Mouse (Mus musculus) urinary bladder, postnatal 14 days (tissue): Measurements from ENCODE around the gene Cdc6.
A peak's percentile ranks its signal among the peaks of the same experiment; 100 is the strongest.

ENCODE experiments used
- DNase-seq: peaks from one replicate; pipeline ENCODE4 v3.0.0; 2021; ENCODE audit warnings: low spot score

Cdc6 gene

GRCm38 (mm10) chr11:98907437-98908173 lies at the start of gene Cdc6:
Gene Cdc6, plus strand, starts transcription at chr11:98907801.
- DNase-seq: peak; percentile 97

DNA sequence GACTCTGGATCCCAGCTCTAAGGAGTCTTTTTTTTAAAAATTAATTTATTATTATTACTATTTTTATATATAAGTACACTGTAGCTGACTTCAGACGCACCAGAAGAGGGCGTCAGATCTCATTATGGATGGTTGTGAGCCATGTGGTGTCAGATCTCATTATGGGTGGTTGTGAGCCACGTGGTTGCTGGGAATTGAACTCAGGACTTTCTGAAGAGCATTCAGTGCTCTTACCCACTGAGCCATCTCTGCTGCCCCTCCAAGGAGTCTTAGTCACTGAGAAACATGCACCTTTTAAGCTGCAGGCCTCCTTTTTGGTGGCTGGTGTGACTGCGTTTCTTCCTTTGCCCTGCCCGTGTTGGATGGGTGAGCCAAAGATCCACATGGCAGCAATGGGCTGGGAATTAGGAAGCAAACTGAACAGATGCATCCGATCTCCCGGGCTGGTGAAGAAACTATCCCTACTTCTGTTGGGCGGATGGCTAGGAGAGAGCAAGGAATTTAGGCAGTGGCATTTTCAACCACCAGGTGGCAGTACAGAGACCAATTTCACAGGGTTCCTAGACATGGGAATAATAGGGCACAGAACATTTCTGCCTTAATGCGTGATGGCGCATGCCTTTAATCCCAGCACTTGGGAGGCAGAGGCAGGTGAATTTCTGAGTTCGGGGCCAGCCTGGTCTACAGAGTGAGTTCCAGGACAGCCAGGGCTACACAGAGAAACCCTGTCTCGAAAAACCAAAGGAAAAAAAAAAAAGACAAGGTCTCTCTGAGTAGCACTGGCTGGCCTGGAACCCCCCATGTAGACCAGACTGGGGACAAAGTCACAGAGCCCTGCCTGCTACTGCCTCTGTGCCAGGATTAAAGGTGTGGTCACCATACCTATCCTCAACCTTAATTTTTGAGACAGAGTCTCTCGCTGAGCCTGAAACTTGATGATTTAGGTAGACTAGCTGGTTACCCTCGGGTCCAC lies 48.6 kb upstream of the Cdc6 start:
- DNase-seq: peak; percentile 92

- DNase-seq: peak; percentile 97
Observed at GRCm38 (mm10) chr11:98863028-98863750, 44.4 kb upstream of the Cdc6 start, which contains the start of gene Wipf2. Gene Wipf2, plus strand, starts transcription at chr11:98863638.

DNA sequence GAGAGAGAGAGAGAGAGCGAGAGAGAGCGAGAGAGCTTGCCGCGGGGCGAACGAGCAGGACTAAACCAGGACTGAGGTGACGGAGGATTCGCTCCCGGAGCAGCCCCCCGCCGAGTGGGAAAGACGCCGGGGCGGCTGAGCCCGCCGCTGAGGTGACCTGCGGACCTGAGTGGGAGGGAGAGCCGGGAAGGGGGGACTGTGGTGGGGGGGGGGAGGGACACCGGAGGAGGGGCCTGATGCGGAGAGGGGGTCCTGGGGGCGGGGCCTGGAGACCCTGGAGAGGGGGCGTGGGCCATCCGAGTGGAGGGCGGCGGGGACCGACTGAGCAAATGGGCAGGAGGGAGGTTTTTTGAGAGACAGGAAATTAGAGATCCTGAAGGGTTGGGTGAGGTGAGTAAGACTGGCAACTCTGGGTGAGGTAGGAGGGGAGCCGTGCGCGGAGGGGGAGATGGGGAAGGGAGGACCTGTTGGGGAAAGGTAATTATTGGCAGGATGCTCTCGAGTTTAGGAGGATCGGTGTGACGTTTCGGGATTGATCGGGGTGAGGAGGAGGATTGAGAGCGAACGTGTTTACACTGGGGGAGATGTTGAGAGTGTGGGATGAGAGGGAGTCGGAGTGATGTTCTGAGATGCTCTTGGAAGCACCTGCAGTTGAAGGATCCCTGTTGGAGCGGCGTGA lies 43.7 kb upstream of the Cdc6 start:
- peak; percentile 52 for DNase-seq

GRCm38 (mm10) chr11:98867293-98867692 lies 40.3 kb upstream of the Cdc6 start:
- no peak for DNase-seq

- no peak for DNase-seq
Observed at GRCm38 (mm10) chr11:98869906-98870305, 37.7 kb upstream of the Cdc6 start.

GRCm38 (mm10) chr11:98870791-98871190 lies 36.8 kb upstream of the Cdc6 start:
- no peak for DNase-seq

DNA sequence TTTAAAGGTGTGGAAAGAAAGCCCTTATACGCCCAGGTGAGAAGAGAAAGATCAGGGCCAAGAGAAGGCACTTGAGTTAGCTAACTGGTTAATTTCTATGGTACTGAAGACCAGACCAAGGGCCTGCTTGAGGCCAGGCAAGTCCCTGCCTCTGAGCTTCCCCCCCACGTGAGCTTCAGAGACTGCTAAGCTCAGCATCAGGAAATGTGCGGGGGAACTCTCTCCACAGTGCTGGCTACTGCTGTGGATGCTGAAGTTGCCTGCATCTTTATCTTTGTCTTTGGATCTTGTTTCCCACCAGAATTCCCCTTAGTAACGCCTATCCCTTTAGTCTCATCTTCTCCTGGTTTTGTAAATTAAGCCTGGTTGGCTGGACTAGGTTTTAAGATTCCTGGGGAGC lies 36.2 kb upstream of the Cdc6 start:
- no peak for DNase-seq

DNA sequence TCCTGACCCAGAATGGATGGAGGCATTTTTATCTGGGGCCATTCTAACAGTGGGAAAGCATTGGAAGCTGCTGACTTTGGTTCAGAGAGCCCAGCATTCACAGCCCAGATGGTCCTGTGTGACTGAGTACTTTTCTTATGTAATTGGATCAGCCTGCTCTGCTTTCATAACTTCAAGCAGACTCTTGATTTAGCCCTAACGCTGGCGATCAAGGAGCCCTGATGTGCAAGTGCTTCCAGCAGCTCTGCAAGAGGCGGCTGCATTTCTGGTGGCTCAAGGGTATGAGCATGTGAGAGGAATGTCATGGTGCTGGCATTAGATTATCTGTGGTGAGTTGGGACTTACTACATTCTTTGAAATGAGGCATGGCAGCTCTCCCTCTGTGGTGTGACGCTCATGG lies 35.6 kb upstream of the Cdc6 start:
- DNase-seq: no peak

DNA sequence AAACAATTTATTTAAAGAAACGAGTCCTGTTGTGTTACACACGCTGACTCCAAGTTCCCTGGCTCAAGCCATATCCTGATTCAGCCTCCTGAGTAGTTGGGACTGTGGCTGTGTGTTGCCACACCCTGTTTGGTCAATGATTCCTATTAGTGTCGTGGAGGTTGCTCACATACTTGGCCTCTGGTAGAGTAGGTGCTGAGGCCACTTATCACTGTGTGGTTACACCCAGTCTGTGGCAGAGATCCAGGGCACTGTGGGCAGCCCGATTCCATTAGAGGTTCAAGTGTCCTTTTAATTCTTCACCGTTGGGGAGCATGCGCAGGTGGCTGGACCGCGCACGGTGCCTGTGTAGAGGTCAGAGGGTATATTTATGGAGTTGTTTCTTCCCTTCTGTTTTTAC lies 33.7 kb upstream of the Cdc6 start:
- DNase-seq: no peak

DNA sequence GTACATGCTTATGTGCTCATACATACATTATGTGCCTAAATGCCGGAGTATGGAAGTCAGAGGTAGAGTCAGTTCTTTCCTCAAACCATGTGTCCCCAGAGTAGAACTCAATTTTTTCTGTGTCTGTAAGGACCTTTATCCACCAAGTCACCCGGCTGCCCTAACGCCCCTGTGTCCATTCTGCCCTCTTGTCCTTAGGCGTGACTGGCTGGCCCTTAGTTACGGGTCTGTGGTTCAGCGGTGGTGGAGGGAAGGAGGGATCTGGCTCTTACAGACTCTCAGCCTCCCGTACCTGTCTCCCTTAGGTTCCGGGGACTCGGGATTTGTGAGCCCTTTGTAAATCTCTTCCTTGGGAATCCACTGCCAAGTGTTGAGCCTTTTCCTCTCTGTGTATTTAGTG lies 30.6 kb upstream of the Cdc6 start:
- no peak for DNase-seq

- DNase-seq: no peak
Observed at GRCm38 (mm10) chr11:98887703-98888102, 19.9 kb upstream of the Cdc6 start.

GRCm38 (mm10) chr11:98889077-98889476 lies 18.5 kb upstream of the Cdc6 start:
- no peak for DNase-seq

GRCm38 (mm10) chr11:98889977-98890376 lies 17.6 kb upstream of the Cdc6 start:
- DNase-seq: no peak

DNA sequence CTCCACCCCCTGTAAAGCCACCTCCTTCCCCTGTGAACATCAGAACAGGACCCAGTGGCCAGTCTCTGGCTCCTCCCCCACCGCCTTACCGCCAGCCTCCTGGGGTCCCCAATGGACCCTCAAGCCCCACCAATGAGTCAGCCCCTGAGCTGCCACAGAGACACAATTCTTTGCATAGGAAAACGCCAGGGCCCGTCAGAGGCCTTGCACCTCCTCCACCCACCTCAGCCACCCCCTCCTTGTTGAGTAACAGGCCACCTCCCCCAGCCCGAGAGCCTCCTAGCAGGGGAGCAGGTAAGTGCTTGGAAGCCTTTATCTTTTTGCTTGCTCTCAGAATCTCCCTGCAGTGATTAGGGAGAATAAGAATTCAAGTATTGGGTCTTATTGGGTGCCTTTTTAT lies 15.2 kb upstream of the Cdc6 start:
- no peak for DNase-seq

DNA sequence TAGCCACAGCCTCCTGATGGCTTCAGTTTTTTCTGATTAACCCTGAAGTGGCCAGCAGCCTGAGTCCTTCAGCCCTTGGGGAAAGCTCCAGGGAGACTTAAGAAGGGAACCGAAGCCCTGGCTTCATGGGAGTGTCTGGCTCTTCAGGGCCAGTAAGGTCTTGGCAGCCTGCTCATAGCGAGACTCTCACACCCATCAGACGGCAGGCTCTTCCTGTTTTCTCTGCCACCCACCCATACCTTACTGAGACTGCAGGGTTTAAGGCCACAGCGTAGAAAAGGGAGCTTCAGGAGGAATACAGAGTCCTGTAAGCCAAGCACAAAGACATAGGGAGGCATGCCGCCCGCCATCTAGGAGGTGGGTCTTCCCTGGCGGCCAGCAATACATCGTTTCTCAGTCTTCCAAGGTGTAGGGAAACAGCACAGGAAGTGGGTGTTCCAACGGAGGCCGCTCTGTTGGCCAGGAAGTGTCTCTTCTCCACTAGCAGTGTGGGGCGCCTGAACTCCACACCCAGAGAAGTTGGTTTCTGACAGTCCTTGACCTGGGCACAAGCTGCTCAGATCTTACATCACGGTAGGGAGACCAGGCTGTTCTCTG lies 7.0 kb upstream of the Cdc6 start:
- DNase-seq: no peak

- no peak for DNase-seq
Observed at GRCm38 (mm10) chr11:98902621-98903245, 4.9 kb upstream of the Cdc6 start.

- DNase-seq: no peak
Observed at GRCm38 (mm10) chr11:98904577-98904976, 3.0 kb upstream of the Cdc6 start.

DNA sequence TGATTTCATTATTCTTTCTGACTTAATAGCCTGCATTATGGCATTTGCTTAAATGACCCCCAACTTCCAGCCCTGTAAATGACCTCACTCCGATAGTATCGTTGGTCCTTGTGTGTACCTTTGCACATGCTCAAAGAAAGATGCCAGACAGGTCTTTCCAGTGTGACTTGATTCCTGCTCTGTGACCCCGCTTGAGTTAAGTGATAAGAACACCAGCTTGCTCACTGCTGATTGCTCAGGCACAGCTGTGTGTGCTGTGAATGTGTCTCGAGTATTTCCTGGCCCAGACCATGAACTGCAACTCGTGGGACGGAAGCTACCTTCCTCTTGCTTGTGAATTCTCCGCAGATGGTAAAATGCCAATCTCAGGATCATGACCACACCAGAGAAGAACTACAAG lies 2.6 kb upstream of the Cdc6 start:
- DNase-seq: peak; percentile 83

DNA sequence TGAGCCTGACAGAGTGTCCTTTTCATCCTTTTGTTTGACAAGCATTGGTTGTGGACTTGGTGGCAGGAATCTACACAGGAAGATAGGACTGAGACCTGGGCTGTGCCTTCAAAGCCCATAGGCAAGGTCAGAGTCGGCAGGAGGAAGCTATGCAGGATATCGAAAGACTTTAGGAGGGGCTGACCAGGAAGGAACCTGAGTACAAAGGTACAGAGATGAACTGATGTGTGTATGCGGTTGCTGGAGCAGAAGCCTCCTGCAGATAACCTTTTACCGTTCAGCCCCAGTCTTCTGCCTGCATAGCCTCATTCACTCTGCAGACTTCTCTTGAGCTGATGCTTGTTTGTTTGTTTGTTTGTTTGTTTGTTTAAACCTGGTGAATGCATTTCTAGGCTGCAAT lies 2.0 kb upstream of the Cdc6 start:
- no peak for DNase-seq

- no peak for DNase-seq
Observed at GRCm38 (mm10) chr11:98907063-98907436, 551 bp upstream of the Cdc6 start.
